Comparison of ENCODE assay signal across 8 mouse cellular contexts in genomic region chr5:140705501-140706171, GRCm38 (mm10). TPM values are rescaled to one million over a fixed set of nuclear protein-coding genes. Genes with fewer than 3 reads are reported as not detected.
A peak's percentile ranks its signal among the peaks of the same experiment; 100 is the strongest.
DNase-seq lines count a peak whose midpoint lies in the region; ATAC-seq and TF ChIP-seq lines count a peak whose summit lies in the region.

No protein-coding gene starts in this region.

- 37% methylated on average over 7 of the region's 7 CpGs for WGBS in lung, adult 2 months
- WGBS in embryonic facial prominence, embryonic 12.5 days, result 51% methylated on average over 7 of the region's 7 CpGs
- 63% methylated on average over 7 of the region's 7 CpGs for WGBS in hindbrain, embryonic 15.5 days
- 46% methylated on average over 7 of the region's 7 CpGs for whole genome bisulfite sequencing in liver, postnatal 0 days (ENCODE audit: insufficient replicate concordance)

- H3K9me3 ChIP-seq in embryonic facial prominence, embryonic 12.5 days, result no peaks in the 10 kb centered on the region
- H3K9me3 ChIP-seq in hindbrain, embryonic 15.5 days, result no peaks in the 10 kb centered on the region
- no peaks in the 10 kb centered on the region for H3K9me3 ChIP-seq in liver, postnatal 0 days (ENCODE audit: low read length)

- DNase-seq in lung, adult 2 months, result no peak
- DNase-seq in lung, postnatal 25 days (ENCODE audit: low spot score), result no peak
- no peak for DNase-seq in liver, postnatal 0 days
- no peak for DNase-seq in embryo, embryonic 9.5 days (ENCODE audit: extremely low spot score)
- DNase-seq in left cerebral cortex, adult 9 months (ENCODE audit: low spot score in 2 of 2), result no peak
- DNase-seq in right cerebral cortex, postnatal 10 days (ENCODE audit: low spot score in 2 of 2), result no peak

- no peak for TF ChIP-seq EP300 in liver, postnatal 0 days (IDR thresholded peaks at IDR 0.05; ENCODE audit: low read depth)

- H3K27me3 ChIP-seq in embryonic facial prominence, embryonic 12.5 days, result no peaks in the 10 kb centered on the region
- H3K27me3 ChIP-seq in hindbrain, embryonic 15.5 days, result no peaks in the 10 kb centered on the region
- H3K27me3 ChIP-seq in liver, postnatal 0 days (ENCODE audit: insufficient read depth, low read length), result no peaks in the 10 kb centered on the region

- no peak for TF ChIP-seq POLR2A in lung, adult 2 months (IDR thresholded peaks at IDR 0.05; ENCODE audit: borderline replicate concordance, extremely low read depth, low read depth, low read length)

- peak overlapping the region; percentile 87 for H3K4me3 ChIP-seq in lung, adult 2 months (replicated peaks; ENCODE audit: extremely low read depth, low read depth, low read length)
- H3K4me3 ChIP-seq in embryonic facial prominence, embryonic 12.5 days, result peak overlapping the region; percentile 65
- peak overlapping the region; percentile 70 for H3K4me3 ChIP-seq in hindbrain, embryonic 15.5 days
- peak overlapping the region; percentile 62 for H3K4me3 ChIP-seq in liver, postnatal 0 days (ENCODE audit: low read depth, low read length)

- H3K9ac ChIP-seq in embryonic facial prominence, embryonic 12.5 days, result peak overlapping the region; percentile 73
- peak overlapping the region; percentile 78 for H3K9ac ChIP-seq in hindbrain, embryonic 15.5 days
- H3K9ac ChIP-seq in liver, postnatal 0 days (replicated peaks), result peak overlapping the region; percentile 65

- H3K36me3 ChIP-seq in embryonic facial prominence, embryonic 12.5 days, result peaks cover 21% of the 10 kb centered on the region
- peaks cover 9% of the 10 kb centered on the region for H3K36me3 ChIP-seq in hindbrain, embryonic 15.5 days
- peaks cover 18% of the 10 kb centered on the region for H3K36me3 ChIP-seq in liver, postnatal 0 days (replicated peaks; ENCODE audit: insufficient read depth, low read length)

- H3K27ac ChIP-seq in embryonic facial prominence, embryonic 12.5 days, result no peak overlapping the region; the same call in 1 of the 2 replicates
- peak overlapping the region; percentile 92 for H3K27ac ChIP-seq in hindbrain, embryonic 15.5 days (replicated peaks)
- peak overlapping the region; percentile 73 for H3K27ac ChIP-seq in liver, postnatal 0 days (ENCODE audit: low read depth)

- peaks cover 17% of the 10 kb centered on the region for H3K4me1 ChIP-seq in lung, adult 2 months (ENCODE audit: control insufficient read depth, insufficient read depth, low read length)
- peaks cover 18% of the 10 kb centered on the region for H3K4me1 ChIP-seq in embryonic facial prominence, embryonic 12.5 days
- H3K4me1 ChIP-seq in hindbrain, embryonic 15.5 days (replicated peaks), result peaks cover 34% of the 10 kb centered on the region
- peaks cover 34% of the 10 kb centered on the region for H3K4me1 ChIP-seq in liver, postnatal 0 days (ENCODE audit: insufficient read depth)

- TF ChIP-seq CTCF in lung, adult 2 months (IDR thresholded peaks at IDR 0.05; ENCODE audit: insufficient read depth, low read length), result no peak
- no peak for TF ChIP-seq CTCF in liver, postnatal 0 days (IDR thresholded peaks at IDR 0.05; ENCODE audit: low read depth)

- H3K4me2 ChIP-seq in embryonic facial prominence, embryonic 12.5 days (replicated peaks), result peak overlapping the region; percentile 85
- peak overlapping the region; percentile 73 for H3K4me2 ChIP-seq in hindbrain, embryonic 15.5 days
- peak overlapping the region; percentile 89 for H3K4me2 ChIP-seq in liver, postnatal 0 days (ENCODE audit: low read depth, low read length)

- ATAC-seq in embryonic facial prominence, embryonic 12.5 days (ENCODE audit: insufficient number of reproducible peaks, insufficient read depth, low FRiP score, low TSS enrichment), result no peak
- no peak for ATAC-seq in hindbrain, embryonic 15.5 days (ENCODE audit: low FRiP score, low read depth)
- ATAC-seq in liver, postnatal 0 days, result no peak

RNA-seq across cellular contexts. Expression of gene Brat1, which starts 0.8 kb away (rescaled TPM):
- 31.6 and 31.7 TPM in 2 replicates for polyA plus RNA-seq in lung, adult 2 months (2012; rRNA removed)
- 23.8 and 24.5 TPM in 2 replicates for polyA plus RNA-seq in embryonic facial prominence, embryonic 12.5 days (2016; fragmentation: Nextera tagmentation; extraction: Ambion mirVana)
- polyA plus RNA-seq in hindbrain, embryonic 15.5 days (2015; fragmentation: Nextera tagmentation; extraction: Ambion mirVana), result 24.9 TPM in 2 replicates
- 4.7 and 4.9 TPM in 2 replicates for polyA plus RNA-seq in liver, postnatal 0 days (2015; fragmentation: Nextera tagmentation; extraction: Ambion mirVana)

RNA-seq across cellular contexts. Expression of gene Iqce, which starts 3.5 kb away (rescaled TPM):
- 17.2 and 21.8 TPM in 2 replicates for polyA plus RNA-seq in lung, adult 2 months (2012; rRNA removed)
- polyA plus RNA-seq in embryonic facial prominence, embryonic 12.5 days (2016; fragmentation: Nextera tagmentation; extraction: Ambion mirVana), result 25.9 and 29.7 TPM in 2 replicates
- polyA plus RNA-seq in hindbrain, embryonic 15.5 days (2015; fragmentation: Nextera tagmentation; extraction: Ambion mirVana), result 26.0 and 29.4 TPM in 2 replicates
- 3.6 and 4.2 TPM in 2 replicates for polyA plus RNA-seq in liver, postnatal 0 days (2015; fragmentation: Nextera tagmentation; extraction: Ambion mirVana)

RNA-seq across cellular contexts. Expression of gene Amz1, which starts 18.3 kb away (rescaled TPM):
- polyA plus RNA-seq in lung, adult 2 months (2012; rRNA removed), result 13.3 and 14.8 TPM in 2 replicates
- 0.74 and 1.4 TPM in 2 replicates for polyA plus RNA-seq in embryonic facial prominence, embryonic 12.5 days (2016; fragmentation: Nextera tagmentation; extraction: Ambion mirVana)
- polyA plus RNA-seq in hindbrain, embryonic 15.5 days (2015; fragmentation: Nextera tagmentation; extraction: Ambion mirVana), result 3.9 and 5.1 TPM in 2 replicates
- 2.1 and 2.2 TPM in 2 replicates for polyA plus RNA-seq in liver, postnatal 0 days (2015; fragmentation: Nextera tagmentation; extraction: Ambion mirVana)

RNA-seq across cellular contexts. Expression of gene Ttyh3, which starts 56.8 kb away (rescaled TPM):
- 117 and 127 TPM in 2 replicates for polyA plus RNA-seq in lung, adult 2 months (2012; rRNA removed)
- 60.6 and 62.6 TPM in 2 replicates for polyA plus RNA-seq in embryonic facial prominence, embryonic 12.5 days (2016; fragmentation: Nextera tagmentation; extraction: Ambion mirVana)
- polyA plus RNA-seq in hindbrain, embryonic 15.5 days (2015; fragmentation: Nextera tagmentation; extraction: Ambion mirVana), result 84.6 and 85.2 TPM in 2 replicates
- 5.2 and 6.5 TPM in 2 replicates for polyA plus RNA-seq in liver, postnatal 0 days (2015; fragmentation: Nextera tagmentation; extraction: Ambion mirVana)
